Mouse (Mus musculus): ENCODE measurements around the gene Cpm.
A peak's percentile ranks its signal among the peaks of the same experiment; 100 is the strongest.

Cpm gene

DNA sequence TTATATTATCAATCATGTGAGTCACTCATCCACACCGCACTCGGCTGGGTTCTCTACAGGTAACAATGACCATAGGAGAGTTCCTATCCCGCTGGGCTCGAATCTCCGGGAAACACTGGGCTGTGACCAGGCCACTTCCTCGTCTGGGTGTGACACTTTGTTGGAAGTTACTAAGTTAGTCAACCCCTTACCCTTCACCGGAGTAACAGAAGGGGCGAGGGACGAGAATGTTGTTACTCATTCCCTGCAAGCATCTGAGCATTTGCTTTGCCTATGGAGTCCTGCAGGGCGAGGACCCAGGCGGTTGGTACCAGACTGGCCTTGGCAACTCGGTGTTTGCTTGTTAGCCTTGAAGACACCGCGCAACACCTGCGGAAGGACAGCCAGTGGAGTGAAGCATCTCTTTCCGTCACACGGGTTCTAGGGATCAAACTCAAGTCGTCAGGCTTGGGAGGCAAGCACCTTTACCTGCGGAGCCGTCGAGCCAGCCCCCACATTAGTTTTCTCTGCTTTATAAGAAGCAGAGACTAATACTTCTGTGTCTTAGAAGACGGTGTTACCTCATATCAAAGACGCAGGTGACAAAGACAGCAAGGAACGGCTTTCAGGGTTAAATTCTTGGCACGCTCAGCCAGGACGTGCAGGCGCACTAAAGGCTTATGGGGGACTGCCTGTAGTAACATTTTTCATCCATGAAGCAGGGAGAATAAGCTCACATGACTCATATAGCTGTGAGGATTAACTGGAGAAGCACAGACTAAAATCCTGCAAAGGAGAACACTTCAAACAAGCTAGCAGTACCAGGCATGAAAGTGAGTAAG, 10.0 kb upstream of the Cpm start:
- DNase-seq (ENCODE audit: low spot score in 2 of 2), result no peak

DNA sequence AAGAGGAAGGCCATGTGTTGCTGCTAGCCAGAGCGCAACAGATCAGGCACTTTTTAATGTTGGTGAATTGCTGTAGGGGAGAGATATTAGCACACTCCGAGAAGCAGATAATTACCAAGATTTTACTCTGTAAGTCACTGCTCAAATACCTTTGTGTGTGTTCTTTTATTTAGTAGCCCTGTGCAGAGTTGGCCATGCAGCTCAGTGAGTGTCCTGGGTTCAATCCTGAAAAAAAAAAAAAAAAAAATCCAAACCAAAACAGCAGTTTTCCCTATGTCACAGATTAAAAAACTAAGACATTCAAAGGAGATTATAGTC, 9.5 kb upstream of the Cpm start:
- DNase-seq (ENCODE audit: low spot score in 2 of 2), result no peak

DNA sequence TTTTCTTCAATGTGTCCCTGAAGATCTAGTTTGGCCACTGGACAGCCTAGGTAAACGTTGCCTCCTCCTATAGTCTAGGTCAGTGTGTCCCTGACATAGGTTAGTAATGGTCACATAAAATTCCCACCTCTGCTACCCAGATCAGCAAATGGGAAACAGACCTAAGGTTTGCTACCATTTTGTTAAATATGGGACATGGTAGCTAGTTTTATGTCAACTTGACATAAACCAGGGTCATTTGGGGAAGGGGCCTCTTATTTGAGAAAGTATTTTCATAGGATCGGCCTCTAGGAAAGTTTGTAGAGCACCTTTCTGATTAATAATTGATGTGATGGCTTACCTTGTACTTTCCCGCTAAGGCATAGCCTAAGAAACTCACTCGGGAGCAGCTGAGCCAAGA, 8.8 kb upstream of the Cpm start:
- DNase-seq (ENCODE audit: low spot score in 2 of 2), result no peak

DNA sequence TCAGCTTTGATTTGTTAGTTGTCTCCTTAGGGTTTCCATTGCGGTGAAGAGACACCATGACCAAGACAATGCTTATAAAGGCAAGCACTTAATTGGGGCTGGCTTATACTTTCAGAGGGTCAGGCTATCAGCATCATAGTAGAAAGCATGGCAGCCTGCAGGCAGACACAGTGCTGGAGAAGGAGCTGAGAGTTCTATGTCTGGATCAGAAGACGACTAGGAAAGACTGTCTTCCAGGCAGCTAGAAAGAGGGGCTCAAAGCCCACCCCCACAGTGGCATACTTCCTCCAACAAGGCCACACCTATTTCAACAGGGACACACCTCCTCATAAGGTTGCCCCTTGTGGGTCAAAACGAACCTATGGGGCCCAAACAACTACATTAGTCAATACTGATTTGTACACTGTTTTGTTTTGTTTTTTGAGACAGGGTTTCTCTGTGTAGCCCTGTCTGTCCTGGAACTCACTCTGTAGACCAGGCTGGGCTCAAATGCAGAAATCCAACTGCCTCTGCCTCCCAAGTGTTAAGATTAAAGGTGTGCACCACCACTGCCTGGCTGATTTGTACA, 8.3 kb upstream of the Cpm start:
- no peak for DNase-seq (ENCODE audit: low spot score in 2 of 2)

DNA sequence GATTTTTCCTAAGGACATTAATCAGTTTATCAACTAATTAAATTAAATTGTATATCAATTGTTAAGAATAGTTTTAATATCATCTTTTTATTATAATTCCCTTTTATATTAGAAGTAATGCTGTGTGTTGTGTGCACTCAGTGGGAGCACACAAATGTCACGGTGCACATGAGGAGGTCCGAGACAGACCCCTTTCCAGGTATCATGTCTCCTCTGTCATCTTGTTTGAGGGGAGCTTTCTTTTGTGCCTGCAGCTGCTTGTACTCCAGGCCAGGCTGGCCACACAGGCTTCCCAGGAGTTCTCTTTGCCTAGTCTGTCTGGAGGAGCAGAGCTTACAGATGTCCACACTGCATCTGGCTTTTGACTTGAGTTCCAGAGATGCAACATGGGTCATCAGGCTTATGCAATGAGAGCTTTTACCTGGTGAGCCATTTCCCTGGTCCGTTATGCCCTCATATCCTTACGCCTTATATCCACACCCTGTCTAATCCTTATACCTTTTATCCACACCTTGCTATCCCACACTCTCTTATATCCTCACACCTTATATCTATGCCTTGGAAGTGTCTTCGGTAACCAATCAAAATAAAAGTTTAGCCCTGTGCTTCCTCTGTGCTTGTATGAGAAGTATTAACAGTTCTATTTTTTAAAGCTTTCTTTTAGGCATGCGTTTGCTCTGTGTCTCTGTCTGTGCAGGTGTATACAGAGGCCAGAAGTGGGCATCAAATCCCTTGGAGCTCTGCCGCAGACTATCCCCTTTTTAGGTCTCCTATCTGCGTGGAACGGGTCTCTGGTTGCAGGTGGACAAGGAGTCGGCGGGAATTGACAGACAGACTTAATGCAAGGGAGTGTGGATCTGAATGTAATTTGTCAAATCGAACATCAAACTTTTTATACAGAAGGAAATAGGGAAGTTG, 7.4 kb upstream of the Cpm start:
- DNase-seq (ENCODE audit: low spot score in 2 of 2), result no peak

DNA sequence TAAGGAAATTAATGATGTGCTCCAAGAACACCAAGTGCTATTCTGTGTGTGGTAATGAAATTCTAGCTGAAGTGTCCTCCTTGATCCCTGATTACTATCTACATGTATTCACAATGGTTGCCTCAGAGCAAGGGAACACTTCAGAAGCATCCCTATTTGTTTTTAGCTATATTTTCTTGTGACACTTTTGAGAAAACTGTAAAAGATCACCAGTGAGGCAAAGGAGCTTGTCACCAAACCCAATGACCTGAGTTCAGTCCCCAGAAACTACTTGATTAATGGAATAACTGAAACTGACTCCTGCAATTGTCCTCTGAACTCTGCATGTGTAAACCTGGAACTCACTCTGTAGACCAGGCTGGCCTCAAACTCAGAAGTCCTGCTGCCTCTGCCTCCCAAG, 5.9 kb upstream of the Cpm start:
- DNase-seq (ENCODE audit: low spot score in 2 of 2), result no peak

DNA sequence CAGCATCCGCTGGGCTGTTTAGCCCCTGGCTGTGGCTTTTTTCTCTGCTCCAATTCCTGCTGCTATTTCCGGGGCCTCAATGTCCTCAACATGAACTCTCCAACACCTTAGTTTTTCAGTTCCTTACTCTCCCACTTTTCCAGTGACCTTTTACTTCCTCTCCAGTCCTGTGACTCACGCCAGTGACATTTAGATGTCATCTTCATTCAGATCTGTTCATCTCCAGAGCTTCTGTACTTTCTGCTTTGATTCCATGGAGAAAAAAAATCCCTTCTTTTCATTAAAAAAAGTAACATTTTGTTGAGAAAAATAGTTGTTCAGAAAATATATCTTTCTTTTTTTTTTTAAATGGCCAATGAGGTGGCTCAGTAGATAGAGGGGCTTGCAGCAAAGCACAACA, 5.1 kb upstream of the Cpm start:
- no peak for DNase-seq (ENCODE audit: low spot score in 2 of 2)

DNA sequence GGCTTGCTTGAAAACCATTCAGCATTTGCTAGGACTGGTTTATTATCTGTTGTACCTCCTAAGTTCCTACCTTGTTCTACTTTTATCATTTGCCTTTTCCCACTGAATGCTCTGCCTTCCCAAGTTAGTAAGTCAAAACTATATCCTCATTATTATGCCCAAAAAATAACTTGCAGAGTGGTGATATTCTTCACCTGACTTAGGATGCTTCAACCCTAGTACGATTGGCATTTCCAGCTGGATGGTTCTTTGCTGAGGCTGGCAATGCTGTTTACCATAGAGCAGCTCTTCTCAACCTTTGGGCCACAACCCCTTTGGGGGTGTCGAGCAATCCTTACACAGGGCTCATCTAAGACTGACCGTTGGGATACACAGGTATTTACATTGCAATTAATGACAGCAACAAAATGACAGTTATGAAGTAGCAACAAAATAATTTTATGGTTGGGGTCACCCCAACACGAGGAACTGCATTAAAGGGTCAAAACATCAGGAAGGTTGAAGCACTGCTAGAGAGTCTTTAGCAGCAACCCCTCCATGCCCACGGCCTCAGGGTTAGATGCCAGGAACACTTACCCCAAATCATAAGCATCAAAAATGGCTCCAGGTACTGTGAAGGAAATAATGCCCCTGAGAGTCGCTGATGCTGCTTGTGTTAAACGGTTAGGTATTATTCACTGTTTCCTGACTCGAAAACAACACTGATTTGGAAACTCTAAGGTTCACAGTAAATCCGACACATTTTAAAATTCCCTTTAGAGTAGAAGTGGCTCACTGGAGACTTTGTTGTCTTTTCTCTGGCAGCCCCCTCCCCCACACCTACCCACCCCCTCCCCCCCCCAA, 4.4 kb upstream of the Cpm start:
- DNase-seq (ENCODE audit: low spot score in 2 of 2), result no peak

DNA sequence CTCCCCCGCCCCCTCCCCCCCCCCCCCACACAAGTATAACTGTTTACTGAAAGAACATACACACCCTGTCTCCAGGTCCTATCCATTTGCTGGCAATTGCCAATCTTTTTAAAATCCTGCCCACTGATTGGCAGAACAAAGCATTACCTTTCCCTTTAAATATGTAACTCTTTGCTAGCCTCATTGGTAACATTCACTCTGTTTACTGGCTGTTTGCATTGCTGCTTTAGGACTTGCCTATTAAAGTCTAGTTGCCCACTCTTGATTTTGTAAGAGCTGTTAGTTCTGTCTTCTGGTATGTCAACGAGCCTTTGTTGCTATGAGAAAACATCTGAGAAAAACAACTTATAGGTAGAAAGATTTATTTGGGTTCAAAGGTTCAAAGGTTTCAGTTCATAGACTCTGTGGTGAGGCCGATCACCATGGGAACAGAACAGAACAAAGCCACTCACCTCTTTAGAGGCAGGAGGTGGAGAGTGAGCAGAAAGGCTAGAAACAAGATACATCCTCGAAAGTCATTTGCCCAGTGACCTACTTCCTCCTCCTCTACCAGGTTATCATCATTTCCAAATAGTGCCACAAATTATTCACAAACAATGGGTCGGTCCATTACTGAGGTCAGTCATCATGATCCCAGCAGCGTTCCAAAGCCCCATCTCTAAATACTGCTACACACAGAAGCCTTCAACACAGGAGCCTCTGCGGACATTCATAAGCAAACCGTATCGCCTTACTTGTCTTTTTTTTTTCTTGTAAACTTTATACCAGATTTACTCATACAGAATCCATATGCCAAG, 3.6 kb upstream of the Cpm start:
- peak; percentile 34 to 35 for DNase-seq (ENCODE audit: low spot score in 2 of 2)

DNA sequence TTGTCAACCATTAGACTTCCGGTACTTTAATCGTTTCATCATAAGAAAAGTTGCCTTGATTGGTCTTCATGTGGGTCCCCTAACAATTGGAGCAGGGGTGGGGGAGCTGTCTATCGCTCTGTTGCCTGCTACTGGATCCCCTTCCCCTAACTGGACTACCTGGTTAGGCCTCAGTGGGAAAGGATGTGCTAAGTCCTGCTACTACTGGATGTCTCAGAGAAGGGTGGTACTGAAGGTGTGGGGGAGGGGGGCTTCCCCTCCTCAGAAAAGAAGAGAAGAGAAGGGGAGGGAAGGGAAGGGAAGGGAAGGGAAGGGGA, 3.0 kb upstream of the Cpm start:
- no peak for DNase-seq (ENCODE audit: low spot score in 2 of 2)

DNA sequence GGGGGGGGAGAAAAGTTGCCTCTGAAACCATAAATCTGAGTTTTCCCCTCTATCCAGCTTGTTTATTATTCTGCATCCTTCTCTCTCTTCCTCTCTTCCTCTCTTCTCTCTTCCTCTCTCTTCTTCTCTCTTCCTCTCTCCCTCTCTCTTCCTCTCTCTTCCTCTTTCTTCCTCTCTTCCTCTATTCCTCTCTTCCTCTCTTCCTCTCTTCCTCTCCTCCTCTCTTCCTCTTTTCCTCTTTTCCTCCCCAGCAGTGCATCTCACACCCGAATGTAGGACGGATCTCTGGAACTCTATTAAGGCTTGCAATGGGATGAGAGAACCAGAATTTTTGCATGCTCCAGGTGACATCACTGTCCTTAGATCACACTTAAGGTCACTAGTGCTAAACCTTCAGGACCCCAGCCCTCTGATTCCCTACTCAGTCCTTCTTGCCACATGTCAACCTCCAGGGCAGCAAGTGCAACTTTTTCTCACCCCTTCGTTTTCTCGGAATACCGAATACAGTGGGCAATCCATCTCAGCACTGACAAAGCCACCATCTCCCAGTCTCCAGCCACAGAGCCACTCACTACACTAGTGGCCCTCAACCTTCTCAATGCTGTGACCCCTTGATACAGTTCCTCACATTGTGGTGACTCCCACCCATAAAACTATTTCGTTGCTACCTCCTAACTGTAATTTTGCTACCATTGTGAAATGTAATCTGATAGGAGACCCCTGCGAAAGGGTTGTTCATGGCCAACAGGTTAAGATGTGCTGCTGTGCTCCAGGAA, 2.3 kb upstream of the Cpm start:
- no peak for DNase-seq (ENCODE audit: low spot score in 2 of 2)

DNA sequence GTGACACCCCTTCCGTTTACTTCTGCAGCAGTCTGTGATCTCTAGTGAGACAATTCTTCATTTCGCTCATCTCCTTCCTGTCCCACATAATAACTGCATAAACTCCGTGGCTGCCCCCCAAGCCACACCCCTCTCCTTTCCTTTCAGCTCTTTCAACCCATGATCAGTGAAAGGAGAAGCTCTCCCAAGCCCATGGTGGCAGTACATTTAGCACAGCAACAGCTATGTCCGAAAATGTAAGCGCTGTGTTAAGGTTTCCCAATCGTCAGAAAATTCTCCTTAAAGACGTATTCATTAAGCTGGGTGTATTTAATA, 1.7 kb upstream of the Cpm start:
- peak; percentile 53 to 60 for DNase-seq (ENCODE audit: low spot score in 2 of 2)

DNA sequence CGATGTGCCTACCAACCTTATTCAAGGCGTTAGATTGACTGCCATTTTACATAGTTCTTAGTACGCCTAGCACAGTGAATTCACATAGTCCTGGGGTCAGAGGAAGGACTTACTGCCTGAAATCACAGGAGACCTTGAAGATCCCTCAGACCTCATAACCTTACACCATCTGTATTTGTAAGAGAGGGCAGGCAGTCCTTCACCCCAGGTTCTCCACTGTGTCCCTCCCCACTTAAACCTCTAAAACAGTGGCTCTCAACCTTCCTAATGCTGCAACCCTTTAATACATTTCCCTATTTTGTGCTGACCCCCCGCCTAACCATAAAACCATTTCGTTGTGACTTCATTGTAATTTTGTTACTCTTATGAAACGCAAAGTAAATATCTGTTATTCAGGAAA, 1.4 kb upstream of the Cpm start:
- no peak for DNase-seq (ENCODE audit: low spot score in 2 of 2)

DNA sequence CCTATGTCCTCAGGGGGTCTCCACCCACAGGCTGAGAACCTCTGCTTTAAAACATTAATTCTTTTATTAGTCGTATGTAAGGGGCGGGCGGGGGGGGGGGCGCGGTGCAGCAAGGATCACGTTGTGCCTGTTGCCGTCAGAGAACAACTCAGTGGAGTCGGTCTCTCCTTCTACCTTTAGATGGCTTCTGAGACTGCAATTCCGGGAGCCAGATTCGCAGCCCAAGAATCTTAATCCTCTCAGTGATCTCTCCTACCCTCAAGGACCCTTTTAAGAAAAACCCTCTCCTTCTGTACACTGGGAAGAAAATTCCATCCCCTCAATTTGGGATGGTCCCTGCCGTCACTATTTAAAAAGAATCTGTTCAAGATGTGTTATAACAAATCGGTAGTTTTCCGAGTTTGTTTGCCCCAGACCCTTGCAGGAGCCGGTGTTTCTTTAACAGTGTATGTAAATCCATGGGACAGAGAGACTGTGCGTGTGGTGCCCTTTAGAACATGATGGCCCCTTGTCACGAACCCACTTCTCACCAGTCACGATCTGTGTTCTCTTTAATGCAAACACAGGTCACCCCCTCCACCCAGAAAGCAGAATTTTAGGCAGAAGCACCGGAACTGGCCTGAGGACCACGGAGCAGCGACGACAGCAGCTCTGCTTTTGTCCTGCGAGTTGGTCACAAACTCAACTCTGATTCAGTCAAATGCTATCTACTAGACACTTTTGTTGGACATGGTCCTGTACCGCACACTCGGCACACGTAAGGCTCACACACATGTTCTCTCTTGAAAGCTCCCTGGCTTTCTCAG, 734 bp upstream of the Cpm start:
- no peak for DNase-seq (ENCODE audit: low spot score in 2 of 2)

DNA sequence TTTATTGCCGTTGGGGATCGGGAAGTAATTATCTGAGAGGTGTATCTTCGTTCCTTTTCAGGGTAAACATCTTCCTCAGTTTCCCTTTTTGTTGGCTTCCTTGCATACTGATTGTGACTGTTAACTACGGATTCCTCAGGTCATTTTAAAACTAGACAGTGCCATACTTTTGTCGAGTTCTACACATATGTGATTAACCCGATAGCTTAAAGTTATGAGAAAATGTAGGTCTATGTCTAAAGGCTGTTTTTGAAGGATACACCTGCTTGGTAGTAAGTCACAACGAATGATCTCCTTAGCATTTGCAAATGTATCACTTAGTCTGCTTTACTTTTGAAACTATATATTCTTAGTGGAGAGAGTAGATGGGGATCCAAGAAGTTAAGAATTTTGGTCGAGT, 876 bp downstream of the Cpm start:
- no peak for DNase-seq (ENCODE audit: low spot score in 2 of 2)

DNA sequence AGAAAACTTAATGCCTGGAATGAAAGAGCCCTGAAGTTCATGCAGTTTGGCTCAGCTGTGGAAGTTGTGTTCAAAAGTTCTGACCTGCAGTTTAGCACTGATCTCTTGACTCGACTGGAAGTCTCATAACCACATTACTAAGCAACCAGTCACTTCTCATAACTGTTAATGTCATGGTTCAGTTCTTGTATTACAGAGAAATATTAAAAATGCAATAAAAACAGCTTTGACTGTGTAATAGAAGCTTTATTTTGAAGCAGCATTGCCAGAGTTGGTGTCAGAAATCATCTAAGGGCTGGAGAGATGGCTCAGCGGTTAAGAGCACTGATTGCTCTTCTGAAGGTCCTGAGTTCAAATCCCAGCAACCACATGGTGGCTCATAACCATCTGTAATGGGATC, 1.5 kb downstream of the Cpm start:
- DNase-seq (ENCODE audit: low spot score in 2 of 2), result no peak

DNA sequence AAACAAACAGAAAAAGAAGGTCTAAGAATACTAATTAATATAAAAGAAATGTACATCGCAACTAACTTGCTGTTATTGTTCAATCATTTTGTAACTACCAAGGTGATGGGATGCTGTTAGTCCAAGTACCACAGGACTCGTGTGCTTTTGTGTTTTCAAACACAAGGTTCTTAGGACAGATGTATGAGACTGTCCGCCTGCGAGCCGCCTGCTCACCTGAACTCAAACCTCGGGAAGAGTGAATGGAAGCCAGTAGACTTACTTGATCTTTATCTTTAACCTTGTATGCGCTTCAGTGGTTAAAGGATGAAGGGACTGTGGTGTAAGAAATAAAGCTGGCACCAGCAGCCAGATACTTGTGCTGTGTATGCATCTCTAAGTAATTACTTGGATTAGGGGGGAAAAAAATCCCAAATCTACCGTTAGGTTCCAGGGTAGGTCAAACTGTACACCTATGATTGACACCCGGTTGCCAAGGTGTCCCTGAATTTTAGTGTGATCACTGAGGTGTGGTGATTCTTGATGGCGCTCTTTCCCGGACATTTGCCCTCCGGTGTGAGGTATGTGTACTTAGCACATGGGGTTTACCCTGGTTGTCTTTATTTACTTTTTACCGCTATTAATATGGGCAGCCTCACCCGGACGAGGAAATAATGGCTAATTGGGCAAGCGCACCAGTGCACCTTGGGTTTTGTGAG, 2.4 kb downstream of the Cpm start:
- no peak for DNase-seq (ENCODE audit: low spot score in 2 of 2)

DNA sequence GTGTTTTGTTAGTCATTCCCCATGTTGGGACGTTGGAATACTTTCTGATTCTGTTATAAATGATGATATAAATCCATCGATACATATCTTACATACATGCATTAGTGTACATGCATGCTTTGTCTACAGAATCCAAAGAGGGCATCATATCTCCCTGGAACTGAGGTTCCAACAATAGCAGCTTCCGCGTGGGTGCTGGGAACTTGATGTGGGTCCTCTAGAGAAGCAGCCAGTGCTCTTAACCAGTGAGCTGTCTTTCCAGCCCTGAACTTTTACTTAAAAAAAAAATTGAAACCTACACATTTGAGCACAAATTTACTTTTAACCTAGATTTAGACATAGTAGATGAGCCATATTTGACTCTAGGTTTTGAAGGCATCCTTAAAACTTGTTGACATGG, 3.1 kb downstream of the Cpm start:
- no peak for DNase-seq (ENCODE audit: low spot score in 2 of 2)

DNA sequence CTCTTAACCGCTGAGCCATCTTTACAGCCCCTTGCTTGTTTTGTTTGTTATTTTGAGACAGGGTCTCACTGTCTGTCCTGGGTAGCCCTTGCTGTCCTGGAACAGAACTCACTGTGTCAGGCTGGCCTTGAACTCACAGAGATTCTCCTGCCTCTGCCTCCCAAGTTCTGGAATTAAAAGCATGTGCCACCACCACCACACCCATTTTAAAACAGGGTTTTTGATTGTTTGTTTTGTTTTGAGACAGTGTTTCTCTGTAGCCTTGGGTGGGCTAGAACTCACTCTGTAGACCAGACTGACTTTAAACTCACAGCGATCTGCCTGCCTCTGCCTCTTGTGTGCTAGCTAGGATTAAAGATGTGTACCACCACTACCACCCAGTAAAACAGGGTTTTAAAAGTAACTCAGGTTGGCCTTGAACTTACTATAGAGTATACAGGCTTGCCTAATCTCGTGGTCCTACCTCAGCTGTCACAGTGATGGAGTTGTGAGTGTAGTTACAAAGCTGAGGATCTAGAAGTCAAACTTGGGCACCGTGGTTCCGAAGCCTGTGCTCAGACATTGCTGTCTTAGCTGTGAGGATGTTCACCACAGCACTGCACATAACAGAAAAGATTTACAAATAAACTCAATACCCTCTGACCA, 4.4 kb downstream of the Cpm start:
- DNase-seq (ENCODE audit: low spot score in 2 of 2), result no peak
